Mouse (Mus musculus) neural tube, embryonic 15.5 days (tissue): Measurements from ENCODE around the gene Mcmbp. TPM values are rescaled to one million over a fixed set of nuclear protein-coding genes. Genes with fewer than 3 reads are reported as not detected.

ENCODE experiments used
- ATAC-seq: fragments of 200-750 bp; cut with Nextera tagmentation; 2 replicates; pipeline ENCODE4 v1.8.0; 2017; ENCODE audit warnings: mild to moderate bottlenecking, moderate TSS enrichment, moderate library complexity; ENCODE audit not compliant: low FRiP score
- H3K27ac ChIP-seq: fragments of 300-500 bp; sonication (generic); replicated peaks from 2 replicates; pipeline ENCODE4 v1.5.1; 2015; ENCODE audit warnings: mild to moderate bottlenecking, inconsistent platforms
- H3K27me3 ChIP-seq: fragments of 300-500 bp; sonication (generic); replicated peaks from 2 replicates; pipeline ENCODE4 v1.6.1; 2015; ENCODE audit warnings: inconsistent platforms
- H3K36me3 ChIP-seq: fragments of 300-500 bp; sonication (generic); 2 replicates; pipeline ENCODE4 v1.6.1; 2015; ENCODE audit warnings: inconsistent platforms
- H3K4me1 ChIP-seq: fragments of 300-500 bp; sonication (generic); 2 replicates; pipeline ENCODE4 v1.6.1; 2015; ENCODE audit warnings: inconsistent platforms
- H3K4me2 ChIP-seq: fragments of 300-500 bp; sonication (generic); 2 replicates; pipeline ENCODE4 v1.6.1; 2015; ENCODE audit warnings: inconsistent platforms, mild to moderate bottlenecking, moderate library complexity
- H3K4me3 ChIP-seq: fragments of 300-500 bp; sonication (generic); replicated peaks from 2 replicates; pipeline ENCODE4 v1.5.1; 2015; ENCODE audit warnings: mild to moderate bottlenecking, inconsistent platforms
- H3K9ac ChIP-seq: fragments of 300-500 bp; sonication (generic); replicated peaks from 2 replicates; pipeline ENCODE4 v1.6.1; 2015; ENCODE audit warnings: mild to moderate bottlenecking, inconsistent platforms
- H3K9me3 ChIP-seq: fragments of 300-500 bp; sonication (generic); replicated peaks from 2 replicates; pipeline ENCODE4 v1.6.1; 2016; ENCODE audit warnings: inconsistent platforms
- WGBS: fragments of 180-500 bp; shearing (Covaris S2); methylation state at CpG from one replicate; pipeline ENCODE4 v1.1.7; 2015; ENCODE audit warnings: mixed read lengths; 5-methylcytosine and 5-hydroxymethylcytosine counted together
- polyA plus RNA-seq: library from polyadenylated mRNA; unstranded; fragments of >200 nt; fragmentation: Nextera tagmentation; extraction: Ambion mirVana; gene quantifications from 2 replicates; pipeline ENCODE4 v1.2.1, GENCODE M21; 2015

Mcmbp gene
- polyA plus RNA-seq, 1 experiment from 2014 or later = 39.5 TPM

DNA sequence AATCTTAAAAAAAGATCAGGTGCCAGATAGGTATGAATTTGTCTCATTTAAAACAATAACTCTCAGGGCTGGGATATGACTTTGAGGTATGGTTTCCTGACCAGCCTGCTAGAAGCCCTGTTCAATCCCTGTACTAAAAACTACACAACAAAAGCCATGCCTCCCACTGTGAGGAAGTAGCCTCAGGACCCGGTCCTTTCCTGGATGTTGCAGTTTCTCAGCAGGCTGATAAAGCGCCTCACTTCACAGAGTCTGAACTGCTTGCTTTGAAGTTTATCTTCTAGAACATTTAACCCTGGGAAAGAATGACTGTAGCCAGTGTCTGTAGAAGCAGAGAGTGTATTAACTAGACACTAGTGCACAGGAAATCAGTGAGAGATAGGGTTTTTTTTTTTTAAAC is 71.5 kb downstream of the Mcmbp start:
- Histone ChIP-seq H3K27me3 (no peaks in the 10 kb centered on the region), H3K9me3 (no peaks in the 10 kb centered on the region), H3K36me3 (peaks cover 11% of the 10 kb centered on the region), H3K4me2 (no peak overlapping the region), H3K27ac (no peak overlapping the region), H3K4me3 (no peak overlapping the region), H3K9ac (no peak overlapping the region), H3K4me1 (peaks cover 22% of the 10 kb centered on the region)
- 27% methylated on average over 2 of the region's 2 CpGs for WGBS
- ATAC-seq = no peak

DNA sequence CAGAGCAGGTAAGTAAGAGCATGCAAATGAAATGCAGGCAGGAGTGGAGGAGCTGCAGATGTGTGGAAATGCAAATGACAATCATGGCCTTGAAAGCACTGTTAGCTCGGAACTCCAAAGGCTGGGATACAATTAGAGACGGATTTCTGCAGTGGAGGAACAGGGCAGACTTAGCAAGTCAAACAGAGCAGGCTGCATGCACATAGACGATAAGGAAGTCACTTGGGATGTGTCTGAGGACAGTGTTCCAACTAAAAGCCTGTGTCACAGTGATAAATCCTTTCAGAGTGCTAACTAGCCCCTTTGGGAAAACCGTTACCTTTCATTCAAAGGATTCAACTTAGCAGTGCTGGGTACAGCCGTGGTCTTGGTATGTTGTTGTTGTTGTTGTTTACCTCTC is 72.5 kb downstream of the Mcmbp start:
- Histone ChIP-seq H3K4me2 (no peak overlapping the region), H3K36me3 (peaks cover 11% of the 10 kb centered on the region), H3K4me3 (no peak overlapping the region), H3K9ac (no peak overlapping the region), H3K9me3 (no peaks in the 10 kb centered on the region), H3K27ac (no peak overlapping the region), H3K4me1 (peaks cover 16% of the 10 kb centered on the region), H3K27me3 (no peaks in the 10 kb centered on the region)
- no peak for ATAC-seq
- WGBS = 46% methylated on average over 5 of the region's 5 CpGs

DNA sequence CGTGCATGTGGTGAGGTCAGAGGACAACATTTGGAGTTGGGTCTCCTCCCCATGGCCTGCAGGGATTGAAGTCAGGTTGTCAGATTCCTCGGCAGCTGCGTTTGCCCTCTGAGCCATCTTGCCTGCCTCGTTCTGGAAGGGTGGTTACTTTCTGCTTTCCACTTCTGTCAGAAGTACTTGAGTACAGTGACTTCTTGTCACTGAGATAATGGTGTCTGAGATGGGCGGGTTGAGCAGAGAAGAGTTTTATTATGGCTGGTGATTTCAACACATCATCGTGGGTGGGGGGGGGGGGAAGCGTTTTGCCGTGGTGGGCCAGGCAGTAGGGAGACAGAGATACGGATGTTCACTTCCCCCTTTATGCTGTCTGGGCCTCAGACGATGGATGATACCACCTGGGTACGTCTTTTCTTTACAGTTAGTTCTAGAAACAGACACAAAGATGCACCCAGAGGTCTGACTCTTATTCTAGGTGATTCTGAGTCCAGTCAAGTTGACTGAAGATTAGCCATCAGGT is 75.4 kb downstream of the Mcmbp start:
- Histone ChIP-seq H3K9ac (no peak overlapping the region), H3K4me2 (no peak overlapping the region), H3K4me1 (0 out of 2 replicates have a peak, but pooled peaks cover 3% of the 10 kb centered on the region), H3K9me3 (no peaks in the 10 kb centered on the region), H3K4me3 (no peak overlapping the region), H3K27me3 (no peaks in the 10 kb centered on the region), H3K36me3 (peaks cover 11% of the 10 kb centered on the region), H3K27ac (no peak overlapping the region)
- no peak for ATAC-seq
- 89% methylated on average over 11 of the region's 11 CpGs for WGBS

DNA sequence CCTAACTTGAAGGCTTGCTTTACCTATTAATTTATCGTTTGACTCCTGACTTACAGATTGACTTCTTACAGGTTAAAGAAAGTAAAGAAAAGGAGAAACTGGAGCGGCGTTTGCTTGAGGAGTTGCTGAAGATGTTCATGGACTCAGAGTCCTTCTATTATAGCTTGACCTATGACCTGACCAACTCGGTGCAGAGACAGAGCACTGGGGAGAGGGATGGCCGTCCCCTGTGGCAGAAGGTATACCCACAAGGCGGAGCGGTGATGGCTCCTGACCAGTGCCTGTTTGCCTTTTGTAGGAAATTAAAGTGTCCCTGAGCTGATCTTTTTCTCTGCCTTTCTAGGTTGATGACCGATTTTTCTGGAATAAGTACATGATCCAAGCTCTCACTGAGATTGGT is 76.4 kb downstream of the Mcmbp start:
- WGBS = 89% methylated on average over 8 of the region's 8 CpGs
- no peak overlapping the region for H3K4me3 ChIP-seq
- H3K4me2 ChIP-seq = no peak overlapping the region
- no peak overlapping the region for H3K27ac ChIP-seq
- no peaks in the 10 kb centered on the region for H3K9me3 ChIP-seq
- H3K9ac ChIP-seq = no peak overlapping the region
- ATAC-seq = no peak
- H3K27me3 ChIP-seq = no peaks in the 10 kb centered on the region
- peaks cover 11% of the 10 kb centered on the region for H3K36me3 ChIP-seq
- 0 out of 2 replicates have a peak, but pooled peaks cover 3% of the 10 kb centered on the region for H3K4me1 ChIP-seq

DNA sequence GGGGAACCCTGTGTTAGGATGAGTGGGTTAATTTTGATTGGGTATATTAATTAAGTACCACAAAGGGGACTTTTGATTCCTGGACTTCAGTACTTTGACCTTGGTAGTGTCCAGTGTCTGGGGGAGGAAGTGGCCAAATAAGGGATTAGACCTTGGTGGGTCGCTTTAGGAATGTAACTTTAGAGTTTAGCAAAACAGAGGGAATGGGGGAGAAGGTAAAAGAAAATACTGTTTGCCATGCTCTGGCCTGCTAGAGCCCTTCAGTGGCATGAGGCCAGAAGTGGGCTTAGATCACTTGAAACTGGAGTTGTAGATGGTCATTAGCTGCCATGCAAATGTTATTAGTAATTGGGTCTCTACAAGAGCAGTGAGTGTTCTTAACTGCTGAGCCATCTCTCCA is 83.3 kb downstream of the Mcmbp start:
- no peak overlapping the region for H3K9ac ChIP-seq
- H3K4me2 ChIP-seq = no peak overlapping the region
- H3K27ac ChIP-seq = no peak overlapping the region
- no peaks in the 10 kb centered on the region for H3K36me3 ChIP-seq
- no peaks in the 10 kb centered on the region for H3K4me1 ChIP-seq
- H3K9me3 ChIP-seq = no peaks in the 10 kb centered on the region
- 88% methylated on average over 1 of the region's 1 CpGs for WGBS
- ATAC-seq = no peak
- no peak overlapping the region for H3K4me3 ChIP-seq
- H3K27me3 ChIP-seq = no peaks in the 10 kb centered on the region

Other genes starting within 250 kb of the Mcmbp start
- gene Bag3, start 216.9 kb downstream of the Mcmbp start, polyA plus RNA-seq = 2.6 and 4.5 TPM in 2 replicates
- 398 and 441 TPM in 2 replicates for gene Inpp5f, start 129.2 kb downstream of the Mcmbp start, polyA plus RNA-seq
- gene Sec23ip, start 4.4 kb upstream of the Mcmbp start, polyA plus RNA-seq = 35.7 and 36.6 TPM in 2 replicates